1 mouse cellular context compared by ENCODE assay signal in genomic region chr14:75174731-75175555, GRCm38 (mm10).
TF ChIP-seq lines count a peak whose summit lies in the region.

No protein-coding gene starts in this region.

TF ChIP-seq in CH12.LX, 34 proteins besides CTCF, POLR2A, EP300 and RAD21 (continued from another document):
- TF ChIP-seq MYC (IDR thresholded peaks at IDR 0.05; ENCODE audit: low read depth, low read length) (peak; percentile 59; the same call in 1 of the 2 replicates), MAFK (IDR thresholded peaks at IDR 0.05; ENCODE audit: insufficient replicate concordance, low read length) (peak; percentile 88), JUND (conservative IDR thresholded peaks at IDR 0.05; ENCODE audit: low read depth, low read length) (peak; percentile 38; the same call in 1 of the 2 replicates), E2F4 (IDR thresholded peaks at IDR 0.05; ENCODE audit: insufficient replicate concordance, low read depth, low read length) (no peak), SMC3 (IDR thresholded peaks at IDR 0.05; ENCODE audit: low read depth, low read length) (peak; percentile 56), MEF2A (IDR thresholded peaks at IDR 0.05; ENCODE audit: borderline replicate concordance, low read depth, low read length) (0 out of 2 replicates have a peak, but pooled peaks have one; percentile 36), BHLHE40 (IDR thresholded peaks at IDR 0.05; ENCODE audit: low read depth, low read length) (0 out of 2 replicates have a peak, but pooled peaks have one; percentile 22), IRF4 (IDR thresholded peaks at IDR 0.05; ENCODE audit: low read depth, low read length) (peak; percentile 98), MAX (IDR thresholded peaks at IDR 0.05; ENCODE audit: low read length) (peak; percentile 26; the same call in 1 of the 2 replicates), ZC3H11A (IDR thresholded peaks at IDR 0.05; ENCODE audit: low read depth, low read length) (no peak)
